Mouse (Mus musculus) central nervous system, embryonic 14 days (tissue): ENCODE results near the gene Spem2. TPM values are rescaled to one million over a fixed set of nuclear protein-coding genes. Genes with fewer than 3 reads are reported as not detected.

Experiments
- polyA plus RNA-seq: library from polyadenylated mRNA; depleted of rRNA; stranded (reverse); fragments of >200 nt; gene quantifications from 2 replicates; pipeline ENCODE4 v1.2.3, GENCODE M21; 2012; rRNA removed

Spem2 gene
- not detected in 2 replicates for polyA plus RNA-seq

GRCm38 (mm10) chr11:69818365-69818764 lies at the start of gene Spem2:
Gene Spem2, minus strand, starts transcription at chr11:69818465.

DNA sequence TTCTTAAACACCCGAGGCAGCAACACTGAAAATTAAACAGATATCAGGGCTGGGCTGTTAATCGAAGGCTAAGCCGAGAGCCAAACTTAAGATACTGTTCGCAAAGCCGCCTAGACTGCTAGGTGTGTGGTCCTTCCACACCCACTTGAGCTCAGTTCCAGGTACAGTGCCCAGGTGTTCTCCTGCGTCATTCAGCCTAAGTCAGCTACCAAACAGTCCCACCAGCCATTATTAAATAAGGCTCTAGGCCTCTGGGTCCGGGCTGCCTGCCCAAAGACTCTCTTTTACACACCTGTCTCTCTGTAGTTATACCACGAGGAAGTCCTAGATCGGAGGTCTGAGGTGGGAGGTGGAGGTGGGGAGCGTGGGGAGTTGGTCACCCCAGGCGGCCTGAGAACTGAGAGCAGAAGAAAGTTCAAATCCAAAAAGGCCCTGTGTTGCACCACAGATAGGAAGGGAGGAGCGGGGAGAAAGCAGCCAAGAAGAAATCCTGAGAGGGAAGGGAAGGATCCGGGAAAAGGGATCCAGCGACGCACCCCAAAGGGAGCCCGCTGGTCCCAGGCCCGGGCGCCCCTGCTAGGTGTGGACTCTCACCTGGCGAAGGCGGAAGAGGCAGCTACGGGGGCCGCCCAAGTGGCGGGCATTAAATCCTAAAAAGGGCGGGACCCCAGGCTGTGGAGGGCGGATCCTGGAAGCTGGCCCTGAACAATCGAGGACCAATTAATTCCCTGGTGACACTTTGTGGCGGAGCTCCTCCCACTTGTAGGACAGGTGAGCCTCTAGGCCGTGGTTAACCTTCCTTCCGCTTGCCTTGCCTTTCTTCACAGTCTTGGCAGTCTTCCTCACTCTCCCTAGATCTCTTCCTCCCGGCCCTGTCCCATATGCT lies 40.1 kb upstream of the Spem2 start, which contains the start of gene Tnk1:
Gene Tnk1 (minus strand): TSS at position 618 of the 886 bp plus-strand sequence.

GRCm38 (mm10) chr11:69846198-69846680 lies 28.0 kb upstream of the Spem2 start, which contains the start of gene Plscr3:
Gene Plscr3, plus strand, starts transcription at chr11:69846376.

DNA sequence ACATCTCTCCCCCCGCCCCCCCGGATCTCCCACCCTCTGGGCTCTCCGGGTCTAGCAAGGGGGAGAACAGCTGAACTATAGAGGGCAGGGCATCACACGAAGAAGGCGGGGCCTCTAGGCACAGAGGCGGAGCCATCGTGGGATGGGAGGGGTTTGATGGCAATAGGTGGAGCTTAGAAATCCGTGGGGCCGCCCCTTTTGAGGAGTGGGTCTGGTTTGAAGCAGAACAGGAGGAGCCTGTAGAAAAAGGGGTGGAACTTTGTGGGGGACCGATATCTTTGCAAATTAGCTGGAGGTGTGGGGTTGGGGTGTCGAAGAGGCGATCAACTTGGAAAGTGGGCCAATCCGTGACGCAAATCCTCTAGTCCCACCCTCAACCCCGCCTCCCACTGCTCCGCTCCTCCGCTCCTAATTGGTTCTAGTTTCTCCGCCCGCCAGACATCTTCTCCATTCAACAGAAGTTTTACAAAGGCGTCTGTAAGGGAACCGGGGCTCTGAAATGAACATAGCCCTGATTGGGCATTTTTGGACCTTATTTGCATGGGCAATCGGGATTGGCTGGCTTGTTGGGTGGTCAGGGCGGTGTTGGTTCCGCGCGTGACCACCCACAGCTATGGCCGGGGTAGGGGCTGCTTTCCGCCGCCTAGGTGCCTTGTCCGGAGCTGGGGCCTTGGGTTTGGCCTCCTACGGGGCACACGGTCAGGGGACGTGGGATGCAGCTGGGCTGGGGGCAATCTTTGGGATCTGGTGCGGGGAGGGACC lies 19.9 kb upstream of the Spem2 start, which contains the start of gene Tmem256:
Gene Tmem256 (plus strand): TSS at position 563 of the 762 bp plus-strand sequence.

GRCm38 (mm10) chr11:69837604-69837951 lies 19.3 kb upstream of the Spem2 start, which contains the start of gene Nlgn2:
Gene Nlgn2, minus strand, starts transcription at chr11:69837784.

GRCm38 (mm10) chr11:69822080-69822479 lies 3.8 kb upstream of the Spem2 start, which contains the start of gene Spem1:
Gene Spem1, minus strand, starts transcription at chr11:69822180.

DNA sequence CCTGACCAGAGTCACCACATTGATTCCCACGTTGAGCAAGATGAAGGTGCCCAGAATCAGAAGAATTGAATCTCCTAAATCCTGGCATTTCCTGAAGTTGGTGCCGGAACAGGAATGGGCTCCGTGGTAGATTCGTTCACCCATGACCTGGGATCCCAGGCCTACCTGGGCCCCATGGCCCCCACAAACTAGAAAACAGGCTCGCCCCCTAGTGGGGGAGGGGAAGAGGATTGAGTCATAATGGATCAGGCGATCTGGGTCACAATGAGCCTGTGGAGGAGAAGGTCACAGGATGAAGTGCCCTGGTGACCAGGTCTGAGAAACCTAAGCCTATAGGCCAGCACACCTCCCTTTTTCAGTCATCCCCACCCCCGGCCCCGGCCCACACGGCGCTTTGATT lies 3.1 kb downstream of the Spem2 start, which contains the start of gene Gm39566:
Gene Gm39566 (minus strand): TSS at position 144 of the 400 bp plus-strand sequence.

GRCm38 (mm10) chr11:69804972-69805909 lies 13.0 kb downstream of the Spem2 start, which contains the start of gene Tmem102:
Gene Tmem102, minus strand, starts transcription at chr11:69805624.

DNA sequence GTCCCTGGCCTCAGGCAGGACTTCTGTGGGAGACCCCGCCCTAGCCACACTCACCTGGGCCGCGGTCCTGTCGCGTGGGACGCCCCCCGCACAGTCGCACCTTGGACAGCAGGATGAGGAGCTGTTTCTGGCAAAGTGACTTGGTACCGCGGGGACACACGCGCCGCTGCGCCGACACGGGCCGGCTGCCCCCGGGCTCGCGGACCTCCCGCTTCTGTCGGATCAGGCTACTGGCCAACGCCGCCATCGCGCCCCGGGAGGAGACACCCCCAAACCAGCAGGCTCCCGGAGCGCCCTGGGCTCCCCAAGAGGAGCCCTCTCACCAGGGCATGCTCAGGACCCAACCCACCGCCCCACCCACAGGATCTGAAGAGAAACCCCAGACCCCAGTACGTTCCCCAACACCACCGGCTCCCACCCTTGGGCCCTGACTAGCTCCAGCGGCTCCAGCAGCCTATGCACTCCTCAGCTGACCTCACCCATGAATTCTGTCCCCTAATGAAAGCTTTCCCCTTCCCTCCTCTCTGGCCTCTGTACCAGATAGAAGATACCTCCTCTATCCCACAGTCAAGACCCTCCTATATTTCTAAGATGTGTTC lies 16.8 kb downstream of the Spem2 start, which contains the start of gene Fgf11:
Gene Fgf11 (minus strand): TSS at position 479 of the 599 bp plus-strand sequence.

GRCm38 (mm10) chr11:69795168-69795982 lies 22.9 kb downstream of the Spem2 start, which contains the start of gene Chrnb1:
Gene Chrnb1, minus strand, starts transcription at chr11:69795943.

Other genes with a start within 250 kb of the Spem2 start
- gene Wrap53, start 238.2 kb downstream of the Spem2 start, polyA plus RNA-seq, result 19.6 and 22.7 TPM in 2 replicates
- gene Trp53, start 238.1 kb downstream of the Spem2 start, polyA plus RNA-seq, result 118 TPM in 2 replicates
- gene Atp1b2, start 212.5 kb downstream of the Spem2 start, polyA plus RNA-seq, result 47.1 and 54.8 TPM in 2 replicates
- not detected in 2 replicates for gene Shbg, start 200.6 kb downstream of the Spem2 start, polyA plus RNA-seq
- gene Sat2, start 196.4 kb downstream of the Spem2 start, polyA plus RNA-seq, result 18.7 and 19.4 TPM in 2 replicates
- 144 and 164 TPM in 2 replicates for gene Fxr2, start 185.5 kb downstream of the Spem2 start, polyA plus RNA-seq
- gene Sox15, start 163.2 kb downstream of the Spem2 start, polyA plus RNA-seq, result 0.12 and 0.38 TPM in 2 replicates
- 132 and 137 TPM in 2 replicates for gene Mpdu1, start 155.8 kb downstream of the Spem2 start, polyA plus RNA-seq
- gene Cd68, start 152.3 kb downstream of the Spem2 start, polyA plus RNA-seq, result 9.8 and 10.6 TPM in 2 replicates
- 922 and 1,086 TPM in 2 replicates for gene Eif4a1, start 146.0 kb downstream of the Spem2 start, polyA plus RNA-seq
- 152 and 154 TPM in 2 replicates for gene Senp3, start 136.4 kb downstream of the Spem2 start, polyA plus RNA-seq
- gene Tnfsf13, start 132.7 kb downstream of the Spem2 start, polyA plus RNA-seq, result 0.74 and 1.5 TPM in 2 replicates
- 4.1 and 8.2 TPM in 2 replicates for gene Tnfsf12, start 122.6 kb downstream of the Spem2 start, polyA plus RNA-seq
- 1.3 and 2.6 TPM in 2 replicates for gene Tnfsfm13, start 122.4 kb downstream of the Spem2 start, polyA plus RNA-seq
- gene Polr2a, start 59.8 kb downstream of the Spem2 start, polyA plus RNA-seq, result 59.4 and 63.8 TPM in 2 replicates
- gene Slc35g3, start 56.5 kb downstream of the Spem2 start, polyA plus RNA-seq, result 0.84 and 1.1 TPM in 2 replicates
- gene Zbtb4, start 52.6 kb downstream of the Spem2 start, polyA plus RNA-seq, result 9.7 and 10.8 TPM in 2 replicates
- gene Chrnb1, start 22.5 kb downstream of the Spem2 start, polyA plus RNA-seq, result 2.9 and 12.3 TPM in 2 replicates
- 20.0 and 20.9 TPM in 2 replicates for gene Fgf11, start 16.6 kb downstream of the Spem2 start, polyA plus RNA-seq
- gene Tmem102, start 12.8 kb downstream of the Spem2 start, polyA plus RNA-seq, result 0.17 and 0.46 TPM in 2 replicates
- gene Gm39566, start 3.2 kb downstream of the Spem2 start, polyA plus RNA-seq, result not detected in 2 replicates
- gene Spem1, start 3.7 kb upstream of the Spem2 start, polyA plus RNA-seq, result 1.5 and 2.1 TPM in 2 replicates
- 125 and 136 TPM in 2 replicates for gene Nlgn2, start 19.3 kb upstream of the Spem2 start, polyA plus RNA-seq
- 203 and 228 TPM in 2 replicates for gene Tmem256, start 20.0 kb upstream of the Spem2 start, polyA plus RNA-seq
- gene Plscr3, start 27.9 kb upstream of the Spem2 start, polyA plus RNA-seq, result 98.8 and 111 TPM in 2 replicates
- 0.05 and 0.81 TPM in 2 replicates for gene Tnk1, start 40.3 kb upstream of the Spem2 start, polyA plus RNA-seq
- not detected in 2 replicates for gene Tmem95, start 59.6 kb upstream of the Spem2 start, polyA plus RNA-seq
- gene Kctd11, start 62.9 kb upstream of the Spem2 start, polyA plus RNA-seq, result 1.7 and 2.3 TPM in 2 replicates
- 0.90 and 1.4 TPM in 2 replicates for gene Acap1, start 77.1 kb upstream of the Spem2 start, polyA plus RNA-seq
- 11.9 and 13.9 TPM in 2 replicates for gene 2810408A11Rik, start 82.5 kb upstream of the Spem2 start, polyA plus RNA-seq
- gene Neurl4, start 82.6 kb upstream of the Spem2 start, polyA plus RNA-seq, result 113 and 134 TPM in 2 replicates
- 100 and 101 TPM in 2 replicates for gene Gps2, start 95.4 kb upstream of the Spem2 start, polyA plus RNA-seq
- 830 and 831 TPM in 2 replicates for gene Eif5a, start 103.5 kb upstream of the Spem2 start, polyA plus RNA-seq
- 43.9 and 49.9 TPM in 2 replicates for gene Ybx2, start 117.3 kb upstream of the Spem2 start, polyA plus RNA-seq
- gene Slc2a4, start 129.7 kb upstream of the Spem2 start, polyA plus RNA-seq, result 9.7 and 10.0 TPM in 2 replicates
- gene Cldn7, start 146.3 kb upstream of the Spem2 start, polyA plus RNA-seq, result 0.27 and 3.1 TPM in 2 replicates
- gene Ctdnep1, start 162.7 kb upstream of the Spem2 start, polyA plus RNA-seq, result 101 and 111 TPM in 2 replicates
- 127 and 144 TPM in 2 replicates for gene Elp5, start 164.1 kb upstream of the Spem2 start, polyA plus RNA-seq
- gene Gabarap, start 172.7 kb upstream of the Spem2 start, polyA plus RNA-seq, result 521 and 610 TPM in 2 replicates
- 60.2 and 65.1 TPM in 2 replicates for gene Phf23, start 177.3 kb upstream of the Spem2 start, polyA plus RNA-seq
- 42.8 and 47.8 TPM in 2 replicates for gene Dvl2, start 182.1 kb upstream of the Spem2 start, polyA plus RNA-seq
- gene Acadvl, start 196.9 kb upstream of the Spem2 start, polyA plus RNA-seq, result 45.6 and 50.3 TPM in 2 replicates
- 202 and 211 TPM in 2 replicates for gene Dlg4, start 198.5 kb upstream of the Spem2 start, polyA plus RNA-seq
- 2.0 and 2.2 TPM in 2 replicates for gene Asgr1, start 235.6 kb upstream of the Spem2 start, polyA plus RNA-seq